Mouse (Mus musculus) CD8-positive naive resting alpha-beta T cell, adult 2 months (primary cell): ENCODE data around the gene Pitpnc1.
A peak's percentile ranks its signal among the peaks of the same experiment; 100 is the strongest.

Source experiments
- DNase-seq, 2 experiments: peaks; one replicate each; pipeline ENCODE4 v3.0.0; 2022; ENCODE audit warnings: low read depth in 2 of 2, low spot score in 2 of 2

The Pitpnc1 gene

GRCm38 (mm10) chr11:107443121-107444095, 27.1 kb downstream of the Pitpnc1 start:
- DNase-seq: peak; percentile 71 to 76

GRCm38 (mm10) chr11:107441050-107441449, 29.4 kb downstream of the Pitpnc1 start:
- DNase-seq: no peak

DNA sequence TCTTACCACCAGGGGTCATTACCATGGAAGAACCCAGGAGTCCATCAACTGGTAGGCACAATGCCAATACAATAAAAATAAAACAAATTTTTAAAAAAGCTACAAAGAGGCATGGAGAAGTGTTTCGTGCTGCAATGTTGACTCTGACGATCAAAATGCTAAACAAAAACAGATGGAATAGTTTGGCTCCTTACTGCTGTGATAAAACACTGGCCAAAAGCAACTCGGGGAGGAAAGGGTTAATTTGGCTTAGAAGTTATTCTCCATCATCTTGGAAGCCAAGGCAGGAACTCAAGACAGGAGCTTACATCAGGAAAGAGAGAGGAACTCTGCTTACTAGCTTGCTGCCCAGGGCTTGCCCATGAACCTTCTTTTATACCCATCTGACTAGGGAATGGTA, 32.4 kb downstream of the Pitpnc1 start:
- DNase-seq: no peak

DNA sequence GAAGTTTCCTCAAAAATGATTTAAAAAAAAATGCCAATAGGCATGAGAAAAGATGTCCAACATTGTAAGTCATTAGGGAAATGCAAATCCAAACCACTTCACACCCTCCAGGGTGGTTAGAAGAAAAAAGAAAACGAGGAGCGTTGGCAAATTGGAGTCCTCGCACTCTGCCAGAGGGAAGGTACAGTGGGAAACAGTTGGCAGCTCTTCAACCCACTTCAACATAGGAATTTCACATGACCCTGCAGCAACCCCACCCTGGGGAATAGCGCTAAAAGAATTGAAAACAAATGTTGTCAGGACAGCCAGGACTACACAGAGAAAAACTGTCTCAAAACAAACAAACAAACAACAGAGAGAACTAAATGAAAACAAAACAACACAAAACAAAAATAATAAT, 32.8 kb downstream of the Pitpnc1 start:
- no peak for DNase-seq

DNA sequence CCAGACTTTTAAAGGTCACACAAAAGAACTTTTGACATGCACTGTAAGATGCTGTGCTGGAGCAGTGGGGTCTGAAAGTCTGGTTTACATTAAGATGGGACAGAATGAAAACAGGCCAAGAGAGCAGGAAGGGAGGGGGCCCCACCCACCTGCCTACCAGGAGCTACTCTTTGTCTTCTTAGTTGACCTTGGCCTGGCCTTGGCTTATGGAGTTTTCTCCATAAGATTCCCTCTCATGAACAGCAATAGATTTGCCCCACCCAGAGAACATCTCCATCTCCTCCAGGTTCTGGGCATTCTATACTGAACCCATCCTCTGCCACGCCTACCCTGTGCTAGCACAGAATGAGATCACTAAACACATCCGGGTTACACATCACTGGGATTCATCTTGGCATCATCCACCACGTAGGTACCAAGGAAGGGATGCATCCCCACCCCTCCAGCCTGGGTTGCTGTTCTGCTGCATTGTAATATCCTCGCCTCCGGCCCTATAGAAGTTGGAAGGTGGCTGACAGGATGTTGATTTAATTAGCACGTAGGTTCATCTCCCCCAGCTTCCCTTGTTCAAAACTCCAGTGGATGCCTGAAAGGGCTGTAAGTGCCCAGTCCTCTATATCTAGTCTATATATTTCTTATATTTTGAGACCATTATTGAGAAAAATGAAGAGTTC, 34.6 kb downstream of the Pitpnc1 start:
- DNase-seq: no peak

- DNase-seq: no peak
These were observed 39.1 kb downstream of the Pitpnc1 start for GRCm38 (mm10) chr11:107431197-107431965.

- DNase-seq: peak in 1 of 2 experiments; percentile 28
These were observed 42.5 kb downstream of the Pitpnc1 start for GRCm38 (mm10) chr11:107428011-107428410.

DNA sequence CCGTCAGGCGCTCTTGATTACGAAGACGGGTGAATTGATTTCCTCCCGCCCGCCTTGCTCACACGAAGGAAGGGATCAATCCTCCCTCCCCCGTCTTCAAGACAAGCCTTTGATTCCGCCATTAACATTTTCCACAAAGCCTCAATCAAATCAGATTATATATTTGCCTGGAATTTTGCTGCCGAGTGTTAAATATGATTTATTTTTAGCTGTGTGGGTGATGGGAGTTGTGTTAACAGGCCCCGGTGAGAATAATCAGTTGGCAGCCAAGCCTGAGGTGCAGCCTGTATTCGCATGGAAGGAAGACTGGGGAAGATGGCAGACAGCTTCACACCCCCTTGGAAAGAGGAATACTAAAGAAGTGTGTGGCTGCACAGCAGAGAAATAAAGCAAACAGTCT, 46.3 kb downstream of the Pitpnc1 start:
- DNase-seq: no peak

DNA sequence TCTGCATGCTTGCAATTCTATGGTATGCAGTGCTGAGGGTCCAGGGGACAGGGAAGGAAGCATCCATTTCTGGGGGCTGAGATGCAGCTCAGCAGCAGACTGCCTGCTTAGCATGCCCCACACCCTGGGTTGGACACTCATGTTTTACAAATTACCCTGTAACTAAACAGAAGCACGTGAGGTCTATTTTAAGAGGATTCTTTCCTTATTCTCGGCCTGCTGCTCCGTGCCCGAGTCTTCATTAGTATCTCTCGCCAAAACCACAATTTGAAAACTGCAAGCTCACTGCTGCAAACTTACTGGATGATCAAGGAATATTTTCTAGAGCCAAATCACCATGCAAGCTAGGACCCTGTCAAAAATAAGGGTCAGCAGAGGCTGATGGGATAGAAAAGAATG, 48.1 kb downstream of the Pitpnc1 start:
- no peak for DNase-seq

DNA sequence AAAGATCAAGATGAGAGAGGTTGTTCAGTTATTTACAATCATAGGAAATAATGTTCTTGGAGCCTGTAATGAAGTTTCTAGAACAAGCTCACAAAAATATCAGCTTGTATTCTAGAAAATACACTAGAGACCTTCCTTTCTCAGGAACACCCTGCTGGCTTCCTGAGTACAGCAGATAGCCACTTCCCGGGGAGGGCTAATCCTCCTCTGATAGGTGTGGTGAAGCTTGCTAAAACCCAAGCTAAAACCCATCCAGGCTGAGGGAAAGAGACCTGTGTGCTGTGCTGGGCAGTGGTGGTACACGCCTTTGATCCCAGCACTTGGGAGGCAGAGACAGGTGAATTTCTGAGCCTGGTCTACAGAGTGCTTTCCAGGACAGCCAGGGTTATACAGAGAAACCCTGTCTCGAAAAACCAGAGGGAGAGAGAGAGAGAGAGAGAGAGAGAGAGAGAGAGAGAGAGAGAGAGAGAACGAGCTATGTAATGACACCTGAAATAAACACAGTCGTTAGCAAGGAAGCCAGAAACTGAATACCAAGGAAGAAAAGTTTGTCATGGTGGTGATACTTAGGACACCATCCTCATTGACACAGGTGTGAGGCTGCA, 48.6 kb downstream of the Pitpnc1 start:
- DNase-seq: no peak

DNA sequence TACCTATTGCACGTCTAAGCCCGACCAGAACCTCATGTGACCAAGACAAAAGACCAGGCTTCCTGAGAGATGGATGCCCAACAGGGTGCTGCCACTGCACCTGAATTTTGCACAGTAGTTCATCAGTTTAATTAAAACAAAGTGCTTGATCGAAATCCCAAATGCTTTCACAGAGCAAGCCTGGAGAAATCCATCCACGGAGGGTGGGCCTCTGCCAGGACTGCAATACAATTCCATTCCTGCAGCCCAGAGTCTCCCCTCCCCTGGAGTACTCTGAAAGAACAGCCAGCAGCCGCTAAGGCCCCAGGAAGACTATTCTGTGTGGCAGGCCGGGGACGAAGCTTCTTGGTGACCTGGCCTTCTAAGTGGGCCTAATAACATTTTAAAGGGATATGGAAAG, 50.6 kb downstream of the Pitpnc1 start:
- no peak for DNase-seq

DNA sequence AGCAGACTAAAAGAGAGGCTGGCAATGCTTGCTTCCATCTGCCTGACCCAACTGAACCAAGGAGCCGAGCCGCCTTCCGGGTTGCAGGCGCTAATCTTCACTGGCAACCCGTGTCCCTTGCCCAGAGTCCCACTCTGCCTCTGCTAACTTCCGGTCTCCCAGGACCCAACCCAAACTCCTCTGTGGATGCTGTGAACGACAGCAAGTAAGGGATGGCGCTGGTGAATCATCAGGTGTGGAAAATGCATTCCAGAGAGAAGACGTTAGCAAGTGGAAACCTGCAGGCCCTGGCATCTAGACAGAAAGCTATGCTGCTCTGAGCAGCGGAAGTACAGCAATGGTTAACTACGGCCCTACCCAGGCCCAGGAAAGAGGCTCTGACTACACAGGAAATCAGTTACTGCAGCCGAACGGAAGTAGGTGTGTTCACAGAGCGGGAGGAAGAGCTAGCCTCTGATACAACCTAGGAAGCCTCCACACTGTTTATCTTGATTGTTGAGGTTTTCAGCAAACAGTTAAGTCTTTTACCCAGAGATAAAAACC, 53.4 kb downstream of the Pitpnc1 start:
- peak; percentile 75 to 79 for DNase-seq

- no peak for DNase-seq
These were observed 54.0 kb downstream of the Pitpnc1 start for GRCm38 (mm10) chr11:107416561-107416926.

DNA sequence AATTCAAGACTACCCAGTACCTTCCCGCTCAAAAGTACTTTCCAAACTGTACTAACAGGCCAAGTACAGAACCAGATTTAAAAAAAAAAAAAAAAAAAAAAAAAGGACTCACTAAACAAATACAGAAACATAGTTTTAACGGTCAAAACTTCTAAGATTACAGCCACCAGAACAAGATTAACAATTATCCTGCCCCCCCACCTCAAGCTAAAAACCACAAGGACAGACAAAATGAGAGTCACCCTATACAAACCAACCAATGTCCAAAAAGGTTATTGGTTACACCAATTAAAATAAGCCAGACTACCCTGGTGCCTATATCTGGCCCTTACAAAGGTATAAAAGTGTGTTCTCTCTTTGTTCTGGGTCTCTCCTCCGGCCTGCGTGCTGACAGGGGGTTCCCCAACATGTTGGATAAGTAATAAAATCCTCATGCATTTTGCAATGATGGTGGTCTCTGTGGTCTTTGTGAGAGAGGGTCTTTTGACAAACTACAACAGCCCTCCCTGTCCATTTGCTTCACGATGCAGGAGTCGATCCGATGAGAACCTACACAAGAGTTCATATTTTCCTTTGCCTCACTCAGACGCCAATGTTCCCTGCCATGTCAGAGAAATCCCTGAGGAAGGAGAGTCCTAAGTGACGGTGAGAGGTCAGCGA, 54.5 kb downstream of the Pitpnc1 start:
- no peak for DNase-seq

DNA sequence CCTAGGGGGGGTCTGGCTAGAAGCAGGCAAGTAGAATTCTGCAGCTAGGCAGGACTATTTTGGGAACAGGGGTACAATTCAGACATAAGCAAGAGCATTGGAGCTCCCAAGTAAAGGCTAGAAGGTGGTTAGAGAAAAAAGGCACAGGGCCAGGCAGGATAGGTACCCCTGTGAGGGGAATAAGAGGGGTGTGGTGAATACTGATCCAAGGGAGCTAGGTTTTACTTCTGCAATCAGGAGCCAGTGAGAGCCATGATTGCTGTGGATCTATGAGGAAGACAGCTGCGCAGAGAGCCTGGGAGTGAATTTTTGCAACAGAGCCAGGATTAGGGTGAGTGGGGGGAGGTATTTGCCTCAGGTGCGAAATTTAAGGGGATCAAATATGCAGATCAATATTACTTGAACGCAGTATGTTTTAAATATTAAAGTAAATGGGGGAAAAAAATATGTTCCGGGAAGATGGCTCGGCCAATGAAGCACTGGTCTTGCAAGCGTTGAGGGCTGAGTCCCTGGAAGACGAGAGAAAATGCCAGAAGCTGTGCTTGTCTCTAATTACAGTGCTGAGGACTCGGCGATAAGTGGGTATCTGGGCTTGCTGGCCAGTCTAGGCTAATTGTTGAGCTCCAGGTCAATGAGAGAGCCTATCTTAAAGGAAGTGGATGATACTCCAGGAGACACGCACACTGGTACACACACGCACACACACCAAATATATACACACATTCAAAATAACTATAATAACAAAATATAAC, 55.3 kb downstream of the Pitpnc1 start:
- no peak for DNase-seq

GRCm38 (mm10) chr11:107413251-107413655, 57.2 kb downstream of the Pitpnc1 start:
- no peak for DNase-seq

DNA sequence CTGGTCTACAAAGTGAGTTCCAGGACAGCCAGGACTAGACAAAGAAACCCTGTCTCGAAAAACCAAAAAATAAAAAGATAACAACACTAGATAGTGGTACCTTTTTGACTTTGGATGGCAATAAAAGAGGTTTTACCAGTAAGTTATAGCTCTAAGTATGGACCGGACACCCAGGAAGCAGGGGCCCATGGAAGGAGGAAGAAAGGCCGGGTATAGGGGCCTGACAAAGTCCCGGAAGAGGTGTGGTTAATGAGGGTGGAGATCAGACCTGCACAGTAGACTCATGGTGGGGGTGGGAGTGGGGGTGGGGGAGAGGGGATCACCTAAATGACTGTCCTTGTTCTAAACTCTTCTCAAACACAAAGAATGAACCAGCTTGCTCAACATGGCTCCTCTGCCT, 58.4 kb downstream of the Pitpnc1 start:
- no peak for DNase-seq

GRCm38 (mm10) chr11:107411576-107411975, 58.9 kb downstream of the Pitpnc1 start:
- no peak for DNase-seq

DNA sequence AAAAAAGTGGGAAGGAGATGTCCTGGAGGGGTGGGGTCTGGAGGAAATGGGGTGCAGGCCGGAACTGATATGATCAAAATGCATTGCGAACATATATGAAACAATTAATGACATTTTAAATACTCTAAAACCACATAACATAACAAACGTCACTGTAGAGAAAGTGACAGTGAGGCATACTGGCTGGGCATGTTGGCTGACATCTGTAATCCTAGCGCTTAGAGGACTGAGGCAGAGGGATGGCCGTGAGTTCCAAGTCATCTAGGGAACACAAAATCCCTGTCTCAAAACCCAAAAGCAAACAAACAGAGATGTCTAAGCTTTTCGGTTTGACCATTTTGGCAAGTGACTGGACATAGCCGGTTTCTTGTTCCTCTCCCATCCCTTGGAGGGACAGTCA, 59.7 kb downstream of the Pitpnc1 start:
- DNase-seq: no peak
